Mouse (Mus musculus) megakaryocyte, embryonic 14.5 days (primary cell): ENCODE data around the gene Usp12.

Experiments used
- FLI1 ChIP-seq: IDR thresholded peaks from 2 replicates; pipeline ENCODE4 v1.6.1; 2012; ENCODE audit warnings: low read length, inconsistent platforms, mixed read lengths
- GATA1 ChIP-seq: IDR thresholded peaks from 3 replicates; pipeline ENCODE4 v1.6.1; 2012; ENCODE audit warnings: mixed read lengths, low read length, inconsistent platforms, borderline replicate concordance

DNA sequence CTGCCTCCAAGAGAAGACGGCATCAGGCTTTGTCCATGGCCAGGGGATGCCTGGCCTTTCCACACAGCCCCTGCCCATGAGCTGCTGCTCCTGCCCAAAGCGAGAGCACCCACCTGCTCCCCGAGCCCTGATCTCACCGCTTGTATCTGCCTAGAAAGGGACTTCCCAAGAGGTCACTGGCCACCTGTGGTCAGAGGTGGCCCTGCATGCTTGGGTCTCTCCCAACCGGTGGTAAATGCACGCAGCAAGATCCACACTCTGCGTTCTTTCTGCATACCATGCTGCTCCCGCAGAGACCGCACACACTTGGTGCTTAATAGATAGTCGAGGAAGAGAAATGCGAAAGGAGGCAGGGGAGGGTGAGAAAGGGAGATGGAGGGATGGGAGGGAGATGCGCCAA lies 107.9 kb downstream of the Usp12 start:
- TF ChIP-seq GATA1: no peak
- TF ChIP-seq FLI1: no peak
